Mouse (Mus musculus) CH12F3 (cell line): ENCODE measurements around the gene Orai1.

Experiments used
- in situ Hi-C: fragments of 300-500 bp; cut with MboI; formaldehyde crosslinking; loops from 2 replicates; pipeline ENCODE4 v1.14.3; 2020; ENCODE audit warnings: low sequenced_read_pairs

The Orai1 gene

GRCm38 (mm10) chr5:123027436-123027835 lies 12.6 kb downstream of the Orai1 start:
- in situ Hi-C loops: no loop called here

- in situ Hi-C loops: no loop called here
Measured at GRCm38 (mm10) chr5:123029729-123030128, 14.9 kb downstream of the Orai1 start.

- in situ Hi-C loops: no loop called here
Measured at GRCm38 (mm10) chr5:123031312-123031711, 16.4 kb downstream of the Orai1 start.

- in situ Hi-C loops: no loop called here
Measured at GRCm38 (mm10) chr5:123033646-123034160, 18.8 kb downstream of the Orai1 start.

GRCm38 (mm10) chr5:123035089-123035488 lies 20.2 kb downstream of the Orai1 start:
- in situ Hi-C loops: no loop called here

GRCm38 (mm10) chr5:123035564-123035963 lies 20.7 kb downstream of the Orai1 start:
- in situ Hi-C loops: no loop called here

- in situ Hi-C loops: no loop called here
Measured at GRCm38 (mm10) chr5:123038115-123038514, 23.2 kb downstream of the Orai1 start.

GRCm38 (mm10) chr5:123039120-123039752 lies 24.4 kb downstream of the Orai1 start:
- in situ Hi-C loops: no loop called here

GRCm38 (mm10) chr5:123040796-123041195 lies 25.9 kb downstream of the Orai1 start:
- in situ Hi-C loops: no loop called here

GRCm38 (mm10) chr5:123043856-123044255 lies 29.0 kb downstream of the Orai1 start:
- in situ Hi-C loops: no loop called here

GRCm38 (mm10) chr5:123045561-123046295 lies 30.9 kb downstream of the Orai1 start:
- in situ Hi-C loops: no loop called here

- in situ Hi-C loops: no loop called here
Measured at GRCm38 (mm10) chr5:123046916-123047315, 32.0 kb downstream of the Orai1 start, which contains the start of gene Morn3. TSS of gene Morn3 (minus strand) at chr5:123047016.

- in situ Hi-C loops: no loop called here
Measured at GRCm38 (mm10) chr5:123049271-123049670, 34.4 kb downstream of the Orai1 start.

GRCm38 (mm10) chr5:123050918-123051317 lies 36.0 kb downstream of the Orai1 start:
- in situ Hi-C loops: no loop called here

GRCm38 (mm10) chr5:123051736-123052135 lies 36.9 kb downstream of the Orai1 start:
- in situ Hi-C loops: no loop called here

- in situ Hi-C loops: no loop called here
Measured at GRCm38 (mm10) chr5:123057366-123058250, 42.7 kb downstream of the Orai1 start.

- in situ Hi-C loops: no loop called here
Measured at GRCm38 (mm10) chr5:123058251-123059102, 43.6 kb downstream of the Orai1 start.

GRCm38 (mm10) chr5:123059757-123060520 lies 45.1 kb downstream of the Orai1 start:
- in situ Hi-C loops: loop anchor here (10.0 kb wide), 1 partner anchor 115 kb away; no protein-coding TSS in a partner anchor

- in situ Hi-C loops: loop anchor here (10.0 kb wide), 1 partner anchor 114 kb away; no protein-coding TSS in a partner anchor
Measured at GRCm38 (mm10) chr5:123060706-123061401, 46.0 kb downstream of the Orai1 start.
